Mouse (Mus musculus) layer of hippocampus, adult 2 months (tissue): ENCODE measurements around the gene Tor3a. TPM values are rescaled to one million over a fixed set of nuclear protein-coding genes. Genes with fewer than 3 reads are reported as not detected.

Experiments used
- DNase-seq, 2 experiments: peaks; one replicate each; pipeline ENCODE4 v3.0.0; 2022; ENCODE audit warnings: low spot score in 2 of 2
- H3K27ac ChIP-seq: fragments of 200-600 bp; 2 replicates; pipeline ENCODE4 v1.8.1; 2022
- H3K4me3 ChIP-seq: fragments of 200-600 bp; 2 replicates; pipeline ENCODE4 v1.8.1; 2022; ENCODE audit warnings: mild to moderate bottlenecking
- CTCF ChIP-seq: fragments of 200-600 bp; conservative IDR thresholded peaks from 2 replicates; pipeline ENCODE4 v1.8.1; 2022; ENCODE audit warnings: antibody characterized with exemption, mild to moderate bottlenecking, moderate library complexity
- total RNA-seq, 2 experiments: library from RNA; stranded (reverse); gene quantifications; 2 replicates each; pipeline ENCODE4 v1.2.3; 2021

The Tor3a gene
- total RNA-seq, 2 experiments from 2014 or later, result 7.1 to 8.2 TPM

- Histone ChIP-seq H3K27ac (no peak overlapping the region; the same call in 1 of the 2 replicates), H3K4me3 (no peak overlapping the region)
- no peak for DNase-seq
- no peak for TF ChIP-seq CTCF
These were observed 31.3 kb downstream of the Tor3a start for GRCm38 (mm10) chr1:156642813-156643212.

- H3K4me3 ChIP-seq, result no peak overlapping the region
- no peak overlapping the region for H3K27ac ChIP-seq
- TF ChIP-seq CTCF, result no peak
- DNase-seq, result no peak
These were observed 32.3 kb downstream of the Tor3a start for GRCm38 (mm10) chr1:156641808-156642207.

- peak; percentile 72 for TF ChIP-seq CTCF
- peak overlapping the region; percentile 67 for H3K27ac ChIP-seq
- DNase-seq, result peak in 1 of 2 experiments; percentile 46
- no peak overlapping the region for H3K4me3 ChIP-seq
These were observed 33.6 kb downstream of the Tor3a start for GRCm38 (mm10) chr1:156640577-156640976.

- H3K4me3 ChIP-seq, result no peak overlapping the region
- no peak for DNase-seq
- TF ChIP-seq CTCF, result no peak
- no peak overlapping the region for H3K27ac ChIP-seq
These were observed 34.7 kb downstream of the Tor3a start for GRCm38 (mm10) chr1:156639455-156639854.

- TF ChIP-seq CTCF, result no peak
- Histone ChIP-seq H3K4me3 (no peak overlapping the region), H3K27ac (no peak overlapping the region)
- no peak for DNase-seq
These were observed 39.0 kb downstream of the Tor3a start for GRCm38 (mm10) chr1:156635148-156635547.

- peak; percentile 86 for TF ChIP-seq CTCF
- peak; percentile 34 to 45 for DNase-seq
- Histone ChIP-seq H3K27ac (no peak overlapping the region), H3K4me3 (no peak overlapping the region)
These were observed 41.1 kb downstream of the Tor3a start for GRCm38 (mm10) chr1:156633095-156633494.

DNA sequence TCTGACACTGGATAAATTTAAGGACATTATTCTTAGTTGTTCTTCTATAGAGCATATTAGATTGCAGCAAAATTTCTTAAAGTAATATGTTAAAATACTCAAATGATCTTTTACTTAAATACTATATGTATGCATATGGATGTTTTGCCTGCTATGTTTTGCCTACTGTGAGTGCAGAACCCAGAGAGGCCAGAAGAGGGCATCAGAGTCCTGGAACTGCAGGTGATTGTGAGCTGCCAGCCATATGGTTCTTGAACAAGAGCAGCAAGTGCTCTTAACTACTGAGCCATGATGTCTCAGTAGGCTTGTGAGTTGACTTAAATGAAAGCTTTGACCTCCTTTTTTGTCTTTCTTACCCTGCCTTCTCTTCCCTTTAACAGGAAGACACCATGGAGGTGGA lies 43.2 kb downstream of the Tor3a start:
- TF ChIP-seq CTCF, result peak; percentile 71
- no peak for DNase-seq
- H3K27ac ChIP-seq, result no peak overlapping the region
- H3K4me3 ChIP-seq, result no peak overlapping the region

GRCm38 (mm10) chr1:156629984-156630383 lies 44.2 kb downstream of the Tor3a start:
- TF ChIP-seq CTCF, result no peak
- H3K4me3 ChIP-seq, result no peak overlapping the region
- DNase-seq, result no peak
- H3K27ac ChIP-seq, result peak overlapping the region; percentile 39; the same call in 1 of the 2 replicates

- TF ChIP-seq CTCF, result peak; percentile 60
- H3K27ac ChIP-seq, result no peak overlapping the region
- H3K4me3 ChIP-seq, result no peak overlapping the region
- no peak for DNase-seq
These were observed 47.4 kb downstream of the Tor3a start for GRCm38 (mm10) chr1:156626729-156627128.

DNA sequence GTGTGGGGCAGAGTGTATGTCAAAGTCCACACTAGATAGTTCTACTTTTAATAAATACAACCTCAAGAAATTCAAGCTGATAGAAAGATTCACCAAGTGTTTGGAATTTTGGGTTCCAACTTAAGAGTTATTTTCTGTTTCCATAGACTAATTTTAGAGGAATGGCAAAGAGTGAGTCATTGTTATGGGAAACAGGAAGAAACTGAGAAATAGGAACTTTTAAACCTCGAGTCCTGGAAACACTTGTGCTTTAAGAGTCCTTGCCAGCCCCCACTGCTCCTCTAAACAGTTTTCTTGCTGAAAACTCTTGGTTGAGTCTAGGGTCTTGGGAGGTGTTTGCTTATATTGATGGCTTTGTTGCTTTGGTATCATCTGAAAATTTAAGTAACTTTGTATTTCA lies 49.9 kb downstream of the Tor3a start:
- Histone ChIP-seq H3K4me3 (no peak overlapping the region), H3K27ac (no peak overlapping the region)
- no peak for DNase-seq
- TF ChIP-seq CTCF, result no peak

- DNase-seq, result no peak
- no peak overlapping the region for H3K4me3 ChIP-seq
- H3K27ac ChIP-seq, result peak overlapping the region; percentile 70
- TF ChIP-seq CTCF, result no peak
These were observed 53.2 kb downstream of the Tor3a start for GRCm38 (mm10) chr1:156620951-156621350.

DNA sequence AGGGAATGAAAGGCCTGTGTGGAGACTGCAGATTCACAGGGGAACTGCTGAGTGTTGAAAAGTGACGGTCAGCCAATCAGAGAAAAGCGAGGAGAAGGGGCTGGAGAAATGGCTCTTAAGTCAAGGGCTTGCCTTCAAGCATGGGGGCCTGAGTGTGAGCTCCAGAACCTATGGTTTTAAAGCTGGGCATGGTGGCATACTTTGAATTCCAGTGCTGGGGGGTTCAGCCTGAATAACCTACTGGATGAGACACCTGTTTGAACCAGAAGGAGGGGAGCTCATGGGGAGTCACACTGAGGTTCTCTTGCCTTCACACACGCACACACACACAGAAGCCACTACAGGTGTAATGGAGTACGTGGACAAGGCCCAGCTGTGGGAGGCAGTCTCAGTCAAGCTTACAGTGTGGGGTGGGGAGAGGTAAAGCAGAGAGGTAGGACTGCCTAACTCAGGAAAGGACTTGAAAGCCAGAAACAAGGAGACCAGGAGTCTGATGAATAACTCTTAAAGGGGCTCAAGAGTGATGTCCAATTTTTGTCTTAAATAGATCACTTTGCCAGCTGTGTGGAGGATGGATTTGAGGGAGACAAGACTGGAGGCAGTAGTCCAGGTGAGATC lies 53.8 kb downstream of the Tor3a start:
- DNase-seq, result no peak
- no peak for TF ChIP-seq CTCF
- Histone ChIP-seq H3K27ac (peak overlapping the region; percentile 70), H3K4me3 (no peak overlapping the region)

DNA sequence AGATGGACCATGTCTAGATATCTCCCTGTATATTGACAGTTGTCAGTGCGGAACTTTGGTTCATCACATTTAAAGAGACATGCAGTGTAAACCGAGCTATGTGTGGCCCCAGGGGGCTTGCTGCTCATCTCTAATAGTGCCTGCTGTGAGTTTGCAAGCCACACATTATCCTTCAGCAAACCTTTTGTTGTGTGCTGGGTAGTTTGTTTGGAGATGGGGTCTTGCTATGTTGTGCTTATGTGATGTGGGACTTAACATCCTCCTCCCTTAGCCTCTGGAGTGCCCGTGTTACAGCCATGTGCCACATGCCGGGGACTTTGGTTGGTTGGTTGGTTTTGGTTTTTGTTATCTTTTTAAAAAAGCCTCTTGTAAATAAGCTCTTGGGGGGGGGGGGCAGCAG lies 56.3 kb downstream of the Tor3a start:
- DNase-seq, result no peak
- Histone ChIP-seq H3K4me3 (no peak overlapping the region), H3K27ac (peak overlapping the region; percentile 86)
- TF ChIP-seq CTCF, result no peak

DNA sequence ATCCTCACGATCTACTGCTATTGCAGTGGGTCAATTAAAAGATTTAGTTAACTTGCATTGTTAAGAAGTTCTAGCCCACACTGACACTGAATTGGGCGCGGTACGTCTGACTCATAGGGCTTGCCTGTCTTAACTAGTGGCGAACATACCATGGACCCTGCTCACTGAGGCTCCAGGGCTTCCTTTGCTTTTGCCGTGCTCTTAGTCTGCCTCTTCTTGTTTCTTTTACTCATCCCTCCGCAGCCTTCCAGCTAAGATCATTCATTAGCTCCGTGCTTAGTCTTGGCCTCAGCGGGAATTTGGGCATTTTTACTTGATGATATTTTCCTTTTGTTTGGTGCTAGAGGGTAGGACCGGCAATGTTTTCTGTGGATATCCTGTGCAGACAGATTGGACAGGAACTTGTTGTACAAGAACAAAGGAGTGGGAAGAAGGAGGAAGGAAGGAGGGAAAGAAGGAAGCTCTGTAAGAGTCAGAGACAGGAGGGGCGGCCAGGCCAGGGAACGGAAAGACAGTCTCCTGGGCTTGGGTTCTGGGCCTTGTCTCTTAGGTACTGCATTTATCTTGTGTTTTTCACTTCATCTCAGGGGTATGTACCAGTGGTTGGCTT lies 57.1 kb downstream of the Tor3a start:
- H3K27ac ChIP-seq, result peak overlapping the region; percentile 86
- no peak for DNase-seq
- TF ChIP-seq CTCF, result no peak

More for the DNA sequence above, 57.1 kb downstream of the Tor3a start:
- no peak overlapping the region for H3K4me3 ChIP-seq
